Mouse (Mus musculus): ENCODE measurements around the gene Xirp1. TPM values are rescaled to one million over a fixed set of nuclear protein-coding genes. Genes with fewer than 3 reads are reported as not detected.

Xirp1 gene
- polyA plus RNA-seq (2012; rRNA removed; ENCODE audit: low replicate concordance): 0.10 and 6.6 TPM in 2 replicates

GRCm38 (mm10) chr9:120023086-120023811 is at the start of gene Xirp1:
TSS of gene Xirp1 (minus strand) at chr9:120023598.

GRCm38 (mm10) chr9:120069779-120070178 is 46.4 kb upstream of the Xirp1 start, which contains the start of gene Cx3cr1:
TSS of gene Cx3cr1 (minus strand) at chr9:120069879.

GRCm38 (mm10) chr9:119984536-119985011 is 38.8 kb downstream of the Xirp1 start, which contains the start of gene Csrnp1:
TSS of gene Csrnp1 (minus strand) at chr9:119984658.

Other genes with a start within 250 kb of the Xirp1 start
- gene Scn11a, start 198.1 kb downstream of the Xirp1 start, polyA plus RNA-seq (2012; rRNA removed; ENCODE audit: low replicate concordance): 0.04 TPM in 1 of 2 replicates, not detected in the other
- gene Wdr48, start 128.7 kb downstream of the Xirp1 start, polyA plus RNA-seq (2012; rRNA removed; ENCODE audit: low replicate concordance): 32.9 and 57.8 TPM in 2 replicates
- 19.6 and 20.2 TPM in 2 replicates for gene Gorasp1, start 86.0 kb downstream of the Xirp1 start, polyA plus RNA-seq (2012; rRNA removed; ENCODE audit: low replicate concordance)
- gene Ttc21a, start 86.0 kb downstream of the Xirp1 start, polyA plus RNA-seq (2012; rRNA removed; ENCODE audit: low replicate concordance): 0.04 TPM in 1 of 2 replicates, not detected in the other
- gene Csrnp1, start 38.9 kb downstream of the Xirp1 start, polyA plus RNA-seq (2012; rRNA removed; ENCODE audit: low replicate concordance): 33.6 and 79.3 TPM in 2 replicates
- gene Cx3cr1, start 46.3 kb upstream of the Xirp1 start, polyA plus RNA-seq (2012; rRNA removed; ENCODE audit: low replicate concordance): 6.1 and 7.7 TPM in 2 replicates
- 2.1 and 3.3 TPM in 2 replicates for gene Ccr8, start 68.5 kb upstream of the Xirp1 start, polyA plus RNA-seq (2012; rRNA removed; ENCODE audit: low replicate concordance)
- gene Slc25a38, start 86.8 kb upstream of the Xirp1 start, polyA plus RNA-seq (2012; rRNA removed; ENCODE audit: low replicate concordance): 34.4 and 38.0 TPM in 2 replicates
- gene Rpsa, start 104.1 kb upstream of the Xirp1 start, polyA plus RNA-seq (2012; rRNA removed; ENCODE audit: low replicate concordance): 3,365 and 4,378 TPM in 2 replicates
- 0.52 TPM in 1 of 2 replicates, not detected in the other for gene Mobp, start 126.1 kb upstream of the Xirp1 start, polyA plus RNA-seq (2012; rRNA removed; ENCODE audit: low replicate concordance)

Measured in mammary gland, adult 2 months (tissue).